Mouse (Mus musculus): ENCODE results near the gene Capn15. TPM values are rescaled to one million over a fixed set of nuclear protein-coding genes. Genes with fewer than 3 reads are reported as not detected.

Gene Capn15
- polyA plus RNA-seq, 1 experiment from 2014 or later: 23.7 TPM

GRCm38 (mm10) chr17:25970954-25971707 lies 14.5 kb downstream of the Capn15 start:
- ChIA-PET CTCF (interaction anchor here (1.4 to 2.0 kb wide), 2 partner anchors 11 to 77 kb away, joined by 4 to 5 read pairs; no protein-coding TSS in a partner anchor), POLR2A (interaction anchor here (0.6 to 1.1 kb wide), 3 partner anchors 21 to 1287 kb away, joined by 3 to 9 read pairs (median 4); no protein-coding TSS in a partner anchor)
- H3K27me3 ChIP-seq: no peaks in the 10 kb centered on the region
- DNase-seq (ENCODE audit: low read depth, low spot score) (no peak), ATAC-seq (no peak)
- in situ Hi-C loops (cut with MboI; ENCODE audit: low pct_unique_long_range_greater_than_20kb): no loop called here
- TF ChIP-seq CTCF (IDR thresholded peaks at IDR 0.05): no peak

- H3K27me3 ChIP-seq: no peaks in the 10 kb centered on the region
- CTCF ChIA-PET: interaction anchor here (1.4 kb wide), 1 partner anchor 76 kb away, joined by 4 read pairs; no protein-coding TSS in a partner anchor
- POLR2A ChIA-PET: interaction anchor here (0.7 kb wide), 1 partner anchor 20 kb away, joined by 9 read pairs; no protein-coding TSS in a partner anchor
- ATAC-seq (no peak), DNase-seq (ENCODE audit: low read depth, low spot score) (no peak)
- in situ Hi-C loops (cut with MboI; ENCODE audit: low pct_unique_long_range_greater_than_20kb): no loop called here
- TF ChIP-seq CTCF (IDR thresholded peaks at IDR 0.05): no peak
Measured at GRCm38 (mm10) chr17:25970448-25970847, 15.1 kb downstream of the Capn15 start.

GRCm38 (mm10) chr17:25968176-25968575 lies 17.4 kb downstream of the Capn15 start:
- ATAC-seq (no peak), DNase-seq (ENCODE audit: low read depth, low spot score) (no peak)
- no peak for TF ChIP-seq CTCF (IDR thresholded peaks at IDR 0.05)
- POLR2A ChIA-PET: no interaction called here
- CTCF ChIA-PET: no interaction called here
- H3K27me3 ChIP-seq: no peaks in the 10 kb centered on the region
- in situ Hi-C loops (cut with MboI; ENCODE audit: low pct_unique_long_range_greater_than_20kb): no loop called here

GRCm38 (mm10) chr17:25967652-25968051 lies 17.9 kb downstream of the Capn15 start:
- TF ChIP-seq CTCF (IDR thresholded peaks at IDR 0.05): no peak
- no peak for DNase-seq (ENCODE audit: low read depth, low spot score)
- CTCF ChIA-PET: interaction anchor here (1.0 kb wide), 1 partner anchor 15 kb away, joined by 3 read pairs; no protein-coding TSS in a partner anchor
- no peak for ATAC-seq
- in situ Hi-C loops (cut with MboI; ENCODE audit: low pct_unique_long_range_greater_than_20kb): no loop called here
- no peaks in the 10 kb centered on the region for H3K27me3 ChIP-seq
- POLR2A ChIA-PET: no interaction called here

- in situ Hi-C loops (cut with MboI; ENCODE audit: low pct_unique_long_range_greater_than_20kb): no loop called here
- no peak for DNase-seq (ENCODE audit: low read depth, low spot score)
- no peaks in the 10 kb centered on the region for H3K27me3 ChIP-seq
- no peak for ATAC-seq
- ChIA-PET POLR2A (no interaction called here), CTCF (interaction anchor here (0.8 kb wide), 1 partner anchor 57 kb away, joined by 3 read pairs; no protein-coding TSS in a partner anchor)
- TF ChIP-seq CTCF (IDR thresholded peaks at IDR 0.05): no peak
Measured at GRCm38 (mm10) chr17:25964271-25964670, 21.3 kb downstream of the Capn15 start.

- in situ Hi-C loops (cut with MboI; ENCODE audit: low pct_unique_long_range_greater_than_20kb): no loop called here
- ATAC-seq (no peak), DNase-seq (ENCODE audit: low read depth, low spot score) (no peak)
- CTCF ChIA-PET: no interaction called here
- H3K27me3 ChIP-seq: no peaks in the 10 kb centered on the region
- no peak for TF ChIP-seq CTCF (IDR thresholded peaks at IDR 0.05)
- POLR2A ChIA-PET: no interaction called here
Measured at GRCm38 (mm10) chr17:25962413-25962905, 23.1 kb downstream of the Capn15 start.

GRCm38 (mm10) chr17:25961566-25961965 lies 24.0 kb downstream of the Capn15 start:
- ATAC-seq (no peak), DNase-seq (ENCODE audit: low read depth, low spot score) (no peak)
- ChIA-PET CTCF (interaction anchor here (0.6 kb wide), 1 partner anchor 13 kb away, joined by 3 read pairs; no protein-coding TSS in a partner anchor), POLR2A (interaction anchor here (0.6 kb wide), 2 partner anchors 21 to 1095 kb away, joined by 3 to 4 read pairs; no protein-coding TSS in a partner anchor)
- in situ Hi-C loops (cut with MboI; ENCODE audit: low pct_unique_long_range_greater_than_20kb): no loop called here
- no peaks in the 10 kb centered on the region for H3K27me3 ChIP-seq
- no peak for TF ChIP-seq CTCF (IDR thresholded peaks at IDR 0.05)

GRCm38 (mm10) chr17:25959630-25960467 lies 25.7 kb downstream of the Capn15 start:
- ATAC-seq (no peak), DNase-seq (ENCODE audit: low read depth, low spot score) (no peak)
- H3K27me3 ChIP-seq: no peaks in the 10 kb centered on the region
- ChIA-PET CTCF (interaction anchor here (1.2 kb wide), 1 partner anchor 17 kb away, joined by 3 read pairs; no protein-coding TSS in a partner anchor), POLR2A (interaction anchor here (0.6 kb wide), 1 partner anchor 16 kb away, joined by 3 read pairs; no protein-coding TSS in a partner anchor)
- no peak for TF ChIP-seq CTCF (IDR thresholded peaks at IDR 0.05)
- in situ Hi-C loops (cut with MboI; ENCODE audit: low pct_unique_long_range_greater_than_20kb): no loop called here

GRCm38 (mm10) chr17:25958771-25959494 lies 26.7 kb downstream of the Capn15 start:
- CTCF ChIA-PET: no interaction called here
- no peak for TF ChIP-seq CTCF (IDR thresholded peaks at IDR 0.05)
- H3K27me3 ChIP-seq: no peaks in the 10 kb centered on the region
- ATAC-seq (no peak), DNase-seq (ENCODE audit: low read depth, low spot score) (no peak)
- in situ Hi-C loops (cut with MboI; ENCODE audit: low pct_unique_long_range_greater_than_20kb): no loop called here
- POLR2A ChIA-PET: no interaction called here

GRCm38 (mm10) chr17:25957586-25958051 lies 28.0 kb downstream of the Capn15 start:
- peaks cover 8% of the 10 kb centered on the region for H3K27me3 ChIP-seq
- ChIA-PET CTCF (no interaction called here), POLR2A (interaction anchor here (1.4 kb wide), 1 partner anchor 39 kb away, joined by 3 read pairs; no protein-coding TSS in a partner anchor)
- ATAC-seq (no peak), DNase-seq (ENCODE audit: low read depth, low spot score) (no peak)
- in situ Hi-C loops (cut with MboI; ENCODE audit: low pct_unique_long_range_greater_than_20kb): no loop called here
- TF ChIP-seq CTCF (IDR thresholded peaks at IDR 0.05): no peak

All from Patski (cell line).